Mouse (Mus musculus) spleen, adult 2 months (tissue): ENCODE results near the gene Desi1. TPM values are rescaled to one million over a fixed set of nuclear protein-coding genes. Genes with fewer than 3 reads are reported as not detected.
"Not testable (repeated sequence)": the region's sequence is repeated elsewhere in the genome, so short reads cannot be mapped to it uniquely, and the experiment has no call there.

Source experiments
- DNase-seq, 2 experiments: peaks; one replicate each; pipeline versions ENCODE4 v3.0.0 to v3.0.0-alpha.2; 2012 to 2021; ENCODE audit warnings: low spot score in 2 of 2, low read depth in 1 of 2
- H3K27ac ChIP-seq: fragments of 200-500 bp; 2 replicates; pipeline ENCODE4 v1.5.1; 2012; ENCODE audit warnings: low read length, inconsistent platforms; ENCODE audit not compliant: insufficient read depth
- H3K27me3 ChIP-seq: fragments of 200-500 bp; 2 replicates; pipeline ENCODE4 v1.6.1; 2012; ENCODE audit warnings: mild to moderate bottlenecking, moderate library complexity, low read length, inconsistent platforms; ENCODE audit not compliant: control insufficient read depth, insufficient read depth
- H3K36me3 ChIP-seq: fragments of 200-500 bp; 2 replicates; pipeline ENCODE4 v1.6.1; 2012; ENCODE audit warnings: mild to moderate bottlenecking, low read length, inconsistent platforms; ENCODE audit not compliant: control insufficient read depth, insufficient read depth
- H3K4me1 ChIP-seq: fragments of 200-500 bp; 2 replicates; pipeline ENCODE4 v1.6.1; 2011; ENCODE audit warnings: inconsistent platforms; ENCODE audit not compliant: control insufficient read depth, insufficient read depth, insufficient read length
- H3K4me3 ChIP-seq: fragments of 200-500 bp; 2 replicates; pipeline ENCODE4 v1.5.1; 2011; ENCODE audit warnings: mild to moderate bottlenecking, inconsistent platforms; ENCODE audit not compliant: insufficient read depth, insufficient read length; ENCODE audit errors: extremely low read depth
- CTCF ChIP-seq: fragments of 200-500 bp; IDR thresholded peaks from 2 replicates; pipeline ENCODE4 v1.5.1; 2011; ENCODE audit warnings: mild to moderate bottlenecking, inconsistent platforms; ENCODE audit not compliant: insufficient read depth, insufficient read length, insufficient replicate concordance; ENCODE audit errors: extremely low read depth
- POLR2A ChIP-seq: fragments of 200-500 bp; IDR thresholded peaks from 2 replicates; pipeline ENCODE4 v1.6.1; 2011; ENCODE audit warnings: low read depth, low read length, inconsistent platforms
- whole genome bisulfite sequencing: fragments of 180-500 bp; shearing (Covaris S2); methylation state at CpG from one replicate; pipeline ENCODE4 v1.1.7; 2018; 5-methylcytosine and 5-hydroxymethylcytosine counted together
- polyA plus RNA-seq: library from polyadenylated mRNA; depleted of rRNA; stranded (reverse); fragments of >200 nt; gene quantifications from 2 replicates; pipeline ENCODE4 v1.2.3, GENCODE M21; 2012

Gene Desi1
- polyA plus RNA-seq, 1 experiment: 15.4 TPM

GRCm38 (mm10) chr15:81985267-81986161 lies 48.1 kb downstream of the Desi1 start:
- Histone ChIP-seq H3K4me1 (no peaks in the 10 kb centered on the region), H3K27me3 (no peaks in the 10 kb centered on the region), H3K27ac (no peak overlapping the region), H3K36me3 (no peaks in the 10 kb centered on the region), H3K4me3 (no peak overlapping the region)
- no peak for DNase-seq
- 82% methylated on average over 2 of the region's 2 CpGs for WGBS
- TF ChIP-seq POLR2A: no peak
- no peak for TF ChIP-seq CTCF

DNA sequence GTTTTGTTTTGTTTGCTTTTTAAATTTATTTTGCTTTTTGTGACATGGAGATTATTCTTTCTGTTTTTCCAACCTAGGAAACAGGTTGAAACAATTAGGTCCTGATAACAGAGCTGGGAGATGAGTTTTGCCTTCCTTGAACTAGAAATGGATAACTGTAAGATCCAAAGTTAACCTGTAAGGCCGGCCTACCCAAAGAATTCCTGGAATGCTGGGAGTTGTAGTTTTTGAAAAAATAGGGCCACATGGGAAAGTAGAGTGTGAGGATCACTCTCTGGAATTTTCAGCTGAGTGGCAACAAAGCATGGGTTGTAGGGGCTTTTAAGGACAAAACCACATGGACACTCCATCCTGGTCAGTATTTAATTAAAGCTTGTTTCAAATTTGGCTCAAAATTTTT lies 51.5 kb downstream of the Desi1 start:
- no peak overlapping the region for H3K4me3 ChIP-seq
- no peak for DNase-seq
- TF ChIP-seq CTCF (no peak), POLR2A (no peak)

DNA sequence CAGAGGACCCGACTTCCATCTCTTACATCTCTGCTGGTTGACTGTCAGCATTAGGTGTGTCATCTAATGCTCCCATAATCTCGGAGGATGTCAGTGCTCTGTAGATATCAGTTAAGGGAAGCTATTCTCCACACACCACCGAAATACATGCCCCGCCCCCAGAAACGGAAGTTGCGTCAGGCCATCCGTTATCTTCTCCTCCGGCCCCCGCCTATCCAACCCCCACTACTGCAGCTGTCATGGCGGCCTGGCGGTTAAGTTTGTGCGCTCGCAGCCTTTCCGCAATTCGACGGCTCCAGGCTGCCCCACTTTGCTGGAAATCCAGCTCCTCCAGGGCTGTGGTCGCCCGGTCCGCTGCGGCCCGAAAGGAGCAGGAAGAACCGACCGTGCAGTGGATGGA lies 53.3 kb downstream of the Desi1 start, which contains the start of gene 1700029P11Rik:
1700029P11Rik (plus strand) TSS at position 220 of the 400 bp plus-strand sequence.
- no peak for DNase-seq
- TF ChIP-seq POLR2A (no peak), CTCF (no peak)
- Histone ChIP-seq H3K36me3 (no peaks in the 10 kb centered on the region), H3K27me3 (no peaks in the 10 kb centered on the region), H3K4me3 (no peak within 1 kb of the TSS), H3K4me1 (no peaks in the 10 kb centered on the region), H3K27ac (no peak within 1 kb of the TSS)
- 94% methylated on average over 23 of the region's 23 CpGs for WGBS

More for the DNA sequence above, 51.5 kb downstream of the Desi1 start:
- H3K36me3 ChIP-seq: no peaks in the 10 kb centered on the region
- WGBS: 84% methylated on average over 1 of the region's 1 CpGs
- H3K27ac ChIP-seq: no peak overlapping the region
- H3K4me1 ChIP-seq: no peaks in the 10 kb centered on the region
- no peaks in the 10 kb centered on the region for H3K27me3 ChIP-seq

DNA sequence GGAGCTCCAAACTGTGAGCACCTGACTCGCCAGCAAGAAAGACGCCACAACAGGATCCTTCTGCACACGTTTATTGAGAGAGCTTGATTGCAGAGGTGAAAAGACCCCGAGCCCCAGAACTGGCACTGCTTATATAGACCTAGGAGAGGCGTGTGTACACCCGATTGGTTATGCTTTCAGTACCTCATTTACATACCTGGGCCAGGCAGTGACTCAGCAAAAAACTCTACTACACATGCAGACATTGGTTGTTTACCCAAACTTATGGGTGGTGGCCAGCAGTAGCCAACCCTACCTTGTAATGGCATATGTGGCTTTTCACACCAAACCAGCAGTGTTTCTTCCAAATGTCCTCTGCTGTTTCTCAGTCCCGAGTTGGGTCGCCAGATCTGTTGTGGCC lies 58.5 kb downstream of the Desi1 start:
- H3K4me1 ChIP-seq, H3K27me3 ChIP-seq, H3K4me3 ChIP-seq, H3K36me3 ChIP-seq, DNase-seq, H3K27ac ChIP-seq: not testable (repeated sequence)
- 95% methylated on average over 8 of the region's 8 CpGs for WGBS

GRCm38 (mm10) chr15:81970498-81970897 lies 63.2 kb downstream of the Desi1 start:
- 93% methylated on average over 4 of the region's 4 CpGs for WGBS
- H3K27me3 ChIP-seq, H3K27ac ChIP-seq, H3K4me1 ChIP-seq, H3K36me3 ChIP-seq, DNase-seq, H3K4me3 ChIP-seq: not testable (repeated sequence)

DNA sequence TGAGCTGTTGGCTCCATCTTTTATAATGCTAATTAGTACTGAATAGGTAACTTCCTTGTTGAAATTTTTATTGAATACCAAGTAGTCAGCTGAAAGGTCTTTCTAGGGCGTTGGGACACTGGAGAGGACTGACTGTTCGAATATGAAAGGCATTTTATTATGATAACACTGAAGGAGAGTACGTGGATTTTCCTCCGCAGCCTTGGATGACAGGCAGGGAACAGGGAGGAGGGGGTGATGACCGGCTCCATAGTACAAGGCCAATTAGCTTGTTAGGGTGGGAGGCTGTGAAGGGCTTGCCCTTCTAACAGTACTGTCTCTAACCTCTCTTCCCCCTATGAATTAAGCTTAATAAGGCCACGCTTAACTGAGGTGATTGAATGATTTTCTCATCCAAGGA lies 64.0 kb downstream of the Desi1 start:
- not testable (repeated sequence) for DNase-seq, H3K27ac ChIP-seq, H3K36me3 ChIP-seq, H3K4me1 ChIP-seq, H3K27me3 ChIP-seq, H3K4me3 ChIP-seq
- WGBS: 92% methylated on average over 6 of the region's 6 CpGs

- H3K4me3 ChIP-seq: no peak overlapping the region
- no peaks in the 10 kb centered on the region for H3K27me3 ChIP-seq
- 69% methylated on average over 7 of the region's 7 CpGs for WGBS
- no peak overlapping the region for H3K27ac ChIP-seq
- no peaks in the 10 kb centered on the region for H3K36me3 ChIP-seq
- no peak for DNase-seq
- TF ChIP-seq CTCF (no peak), POLR2A (no peak)
- H3K4me1 ChIP-seq: no peaks in the 10 kb centered on the region
These were observed 64.5 kb downstream of the Desi1 start for GRCm38 (mm10) chr15:81969173-81969572.

DNA sequence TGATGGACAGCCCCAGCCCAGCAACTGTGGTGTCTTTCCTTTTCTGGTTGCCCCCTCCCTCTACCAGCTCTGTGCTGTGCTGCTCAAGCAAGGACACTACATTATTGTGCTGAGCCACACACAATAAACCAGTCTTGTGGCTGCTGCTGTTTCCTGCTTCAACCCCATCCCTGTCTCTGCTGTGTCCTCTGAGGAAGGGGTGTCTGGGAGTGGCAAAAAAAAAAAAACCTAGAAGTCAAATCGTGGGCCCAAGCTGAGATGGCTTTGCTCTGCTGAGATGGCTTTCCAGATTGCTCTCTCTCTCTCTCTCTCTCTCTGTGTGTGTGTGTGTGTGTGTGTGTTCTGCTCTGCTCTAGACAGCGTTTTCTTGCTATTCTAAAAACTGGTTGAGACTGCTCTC lies 65.2 kb downstream of the Desi1 start:
- Histone ChIP-seq H3K27me3 (no peaks in the 10 kb centered on the region), H3K27ac (no peak overlapping the region), H3K4me3 (no peak overlapping the region), H3K4me1 (no peaks in the 10 kb centered on the region), H3K36me3 (no peaks in the 10 kb centered on the region)
- 29% methylated on average over 2 of the region's 2 CpGs for WGBS
- no peak for DNase-seq
- TF ChIP-seq POLR2A (no peak), CTCF (no peak)
